Mouse (Mus musculus): ENCODE data around the gene Gm6657. TPM values are rescaled to one million over a fixed set of nuclear protein-coding genes. Genes with fewer than 3 reads are reported as not detected.

Gm6657 gene
- polyA plus RNA-seq (2015; fragmentation: Nextera tagmentation; extraction: Ambion mirVana): not detected in 2 replicates

DNA sequence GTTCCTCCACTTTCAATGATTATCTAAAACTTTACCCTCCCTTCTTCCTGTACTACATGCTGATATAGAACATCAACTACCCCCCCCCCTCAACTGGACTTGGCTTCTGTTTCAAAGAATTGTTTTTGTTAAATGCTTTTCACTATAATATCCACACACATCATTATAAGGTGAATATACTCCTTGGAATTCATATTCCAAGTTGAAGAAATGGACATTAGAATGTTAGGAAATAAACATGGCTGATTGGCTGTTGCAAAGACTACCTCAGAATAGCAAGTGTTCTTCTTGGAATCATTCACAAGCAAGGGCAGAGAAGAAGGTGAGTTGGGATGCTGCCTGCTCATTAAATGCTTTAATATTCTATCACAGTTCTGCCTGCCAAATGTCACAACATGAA lies at the start of gene Gm6657:
Gene Gm6657 (plus strand): TSS at position 301 of the 400 bp plus-strand sequence.
- Histone ChIP-seq H3K9ac (no peak within 1 kb of the TSS), H3K9me3 (no peaks in the 10 kb centered on the region), H3K27ac (no peak within 1 kb of the TSS), H3K27me3 (replicated peaks) (no peaks in the 10 kb centered on the region), H3K4me3 (replicated peaks) (no peak within 1 kb of the TSS), H3K4me2 (no peak within 1 kb of the TSS), H3K36me3 (no peaks in the 10 kb centered on the region), H3K4me1 (no peaks in the 10 kb centered on the region)
- ATAC-seq (ENCODE audit: insufficient read depth, low FRiP score, low read depth): no peak

DNA sequence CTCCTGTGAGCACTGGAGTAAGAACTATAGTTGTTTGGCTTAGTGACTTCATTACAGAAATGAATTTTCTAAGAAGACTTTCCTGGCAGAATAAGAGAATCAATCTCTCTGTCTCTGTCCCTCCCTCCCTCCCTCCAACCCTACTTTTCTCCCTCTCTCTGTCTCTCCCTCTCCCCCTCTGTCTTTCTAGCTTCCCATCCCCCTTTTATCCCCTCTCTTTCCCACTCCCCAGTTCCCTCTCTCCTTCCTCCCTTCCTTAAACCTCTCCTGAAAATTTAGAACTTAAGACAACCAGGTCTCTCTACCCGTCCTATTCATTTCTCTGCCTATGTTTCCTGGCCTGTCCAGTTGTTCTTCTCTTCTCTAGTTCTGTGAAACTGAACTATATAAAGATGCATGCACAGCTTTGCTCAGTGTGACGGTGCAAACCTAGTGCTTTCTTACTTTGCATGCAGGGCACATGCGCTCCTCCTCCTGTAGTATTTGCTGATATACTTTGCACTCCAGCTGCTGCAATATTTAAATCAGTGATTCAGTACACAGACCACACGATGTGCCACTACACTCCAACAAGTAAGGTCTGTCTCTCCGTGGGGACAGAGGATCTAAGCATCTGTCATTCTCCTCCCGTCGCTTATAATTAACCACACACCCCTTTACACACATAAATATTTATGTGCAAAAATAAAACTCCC lies 40.6 kb upstream of the Gm6657 start:
- Histone ChIP-seq H3K4me3 (replicated peaks) (no peak overlapping the region), H3K9ac (no peak overlapping the region), H3K36me3 (no peaks in the 10 kb centered on the region), H3K9me3 (no peaks in the 10 kb centered on the region), H3K4me2 (no peak overlapping the region), H3K27me3 (replicated peaks) (no peaks in the 10 kb centered on the region), H3K4me1 (no peaks in the 10 kb centered on the region), H3K27ac (no peak overlapping the region)
- no peak for ATAC-seq (ENCODE audit: insufficient read depth, low FRiP score, low read depth)
- 39% methylated on average over 7 of the region's 7 CpGs for WGBS

DNA sequence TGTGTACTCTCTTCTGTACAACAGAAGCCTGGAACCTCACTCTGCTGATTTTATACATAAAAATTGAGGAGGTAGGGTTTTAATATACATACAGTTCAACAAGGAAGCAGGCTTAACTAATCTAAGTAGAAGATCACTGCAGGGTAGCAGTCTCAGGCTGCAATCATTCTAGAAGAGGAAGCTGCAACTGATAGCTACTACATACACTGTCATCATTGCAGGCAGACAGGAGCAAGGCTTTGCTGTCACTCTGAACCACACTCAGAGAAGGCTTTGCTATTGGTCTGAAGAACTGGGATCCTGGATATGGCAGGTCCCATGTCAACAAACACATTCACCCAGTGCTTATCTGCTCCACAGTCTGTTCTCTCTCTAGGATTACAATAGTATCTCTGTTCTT lies 23.9 kb upstream of the Gm6657 start:
- no peak overlapping the region for H3K27ac ChIP-seq
- H3K9ac ChIP-seq: no peak overlapping the region
- no peak for ATAC-seq (ENCODE audit: insufficient read depth, low FRiP score, low read depth)
- H3K9me3 ChIP-seq: no peaks in the 10 kb centered on the region
- H3K36me3 ChIP-seq: no peaks in the 10 kb centered on the region
- no peak overlapping the region for H3K4me2 ChIP-seq
- no peaks in the 10 kb centered on the region for H3K4me1 ChIP-seq
- H3K27me3 ChIP-seq (replicated peaks): no peaks in the 10 kb centered on the region
- H3K4me3 ChIP-seq (replicated peaks): no peak overlapping the region

DNA sequence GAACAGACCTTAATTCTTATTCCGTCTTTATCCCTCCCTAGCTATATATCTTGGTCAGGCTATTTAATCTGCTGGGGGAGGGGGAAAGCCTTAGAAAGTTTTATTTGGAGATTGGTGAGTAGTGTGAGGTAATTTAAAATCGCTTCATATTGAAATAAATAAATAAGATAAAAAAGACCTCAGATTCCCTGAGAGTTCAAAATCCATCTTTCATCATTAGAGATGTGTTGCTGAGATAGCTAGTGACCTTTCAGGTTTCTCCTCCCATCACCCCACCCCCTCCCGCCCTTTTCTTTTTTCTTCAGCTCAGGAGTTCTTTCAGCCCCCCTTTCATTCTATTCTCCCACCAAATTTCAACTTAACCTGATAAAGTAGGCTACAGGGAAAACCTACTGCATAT lies 20.1 kb upstream of the Gm6657 start:
- no peak for ATAC-seq (ENCODE audit: insufficient read depth, low FRiP score, low read depth)
- no peak overlapping the region for H3K4me3 ChIP-seq (replicated peaks)
- no peaks in the 10 kb centered on the region for H3K27me3 ChIP-seq (replicated peaks)
- no peak overlapping the region for H3K27ac ChIP-seq
- no peak overlapping the region for H3K9ac ChIP-seq
- no peaks in the 10 kb centered on the region for H3K36me3 ChIP-seq
- H3K9me3 ChIP-seq: no peaks in the 10 kb centered on the region
- no peaks in the 10 kb centered on the region for H3K4me1 ChIP-seq
- H3K4me2 ChIP-seq: no peak overlapping the region
- WGBS: 76% methylated on average over 3 of the region's 3 CpGs

DNA sequence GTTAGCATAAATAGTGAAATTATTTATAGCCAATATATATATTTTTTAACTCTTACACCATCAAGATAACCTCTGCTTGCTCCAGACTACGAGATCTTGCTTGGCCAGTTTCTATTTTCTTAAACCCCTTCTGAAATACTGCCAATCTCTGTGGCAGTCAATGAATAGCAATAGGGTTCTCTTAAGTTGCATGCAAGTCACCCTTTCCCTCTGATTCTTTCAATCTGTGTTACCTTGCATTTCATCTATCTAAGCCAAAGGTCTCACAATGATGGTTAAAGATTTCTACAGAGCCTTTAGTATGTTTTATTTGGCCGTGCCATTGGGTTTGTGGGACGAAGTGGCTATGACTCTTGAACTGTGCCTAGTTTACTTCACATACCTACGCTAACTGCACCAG lies 19.4 kb upstream of the Gm6657 start:
- H3K9ac ChIP-seq: no peak overlapping the region
- WGBS: 86% methylated on average over 4 of the region's 4 CpGs
- H3K27ac ChIP-seq: no peak overlapping the region
- H3K4me1 ChIP-seq: no peaks in the 10 kb centered on the region
- H3K27me3 ChIP-seq (replicated peaks): no peaks in the 10 kb centered on the region
- no peak overlapping the region for H3K4me2 ChIP-seq
- no peak for ATAC-seq (ENCODE audit: insufficient read depth, low FRiP score, low read depth)
- no peaks in the 10 kb centered on the region for H3K9me3 ChIP-seq
- H3K36me3 ChIP-seq: no peaks in the 10 kb centered on the region
- H3K4me3 ChIP-seq (replicated peaks): no peak overlapping the region

DNA sequence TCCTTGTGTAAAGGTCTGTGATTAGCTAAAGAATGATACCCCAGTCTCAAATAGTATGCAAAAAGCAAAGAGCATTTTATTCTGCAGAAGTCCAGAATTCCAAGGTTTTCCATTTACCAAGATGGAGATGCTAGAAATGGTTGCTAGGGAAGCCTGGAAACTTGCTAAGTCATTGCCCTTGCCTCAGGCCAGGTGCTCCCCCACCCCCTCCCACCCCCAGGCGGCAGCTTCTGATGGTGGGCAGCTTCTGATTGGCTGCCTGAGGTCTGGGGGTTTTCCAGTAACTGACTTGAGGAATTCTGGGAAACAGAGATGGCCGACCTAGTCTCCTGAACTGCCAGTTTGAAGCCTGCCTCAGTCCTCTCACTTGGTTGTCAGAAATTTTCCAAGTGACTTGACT lies 12.6 kb upstream of the Gm6657 start:
- WGBS: 73% methylated on average over 2 of the region's 2 CpGs
- H3K4me1 ChIP-seq: no peaks in the 10 kb centered on the region
- H3K4me2 ChIP-seq: no peak overlapping the region
- no peak for ATAC-seq (ENCODE audit: insufficient read depth, low FRiP score, low read depth)
- no peak overlapping the region for H3K27ac ChIP-seq
- H3K4me3 ChIP-seq (replicated peaks): no peak overlapping the region
- no peaks in the 10 kb centered on the region for H3K27me3 ChIP-seq (replicated peaks)
- H3K9me3 ChIP-seq: no peaks in the 10 kb centered on the region
- no peak overlapping the region for H3K9ac ChIP-seq
- no peaks in the 10 kb centered on the region for H3K36me3 ChIP-seq

DNA sequence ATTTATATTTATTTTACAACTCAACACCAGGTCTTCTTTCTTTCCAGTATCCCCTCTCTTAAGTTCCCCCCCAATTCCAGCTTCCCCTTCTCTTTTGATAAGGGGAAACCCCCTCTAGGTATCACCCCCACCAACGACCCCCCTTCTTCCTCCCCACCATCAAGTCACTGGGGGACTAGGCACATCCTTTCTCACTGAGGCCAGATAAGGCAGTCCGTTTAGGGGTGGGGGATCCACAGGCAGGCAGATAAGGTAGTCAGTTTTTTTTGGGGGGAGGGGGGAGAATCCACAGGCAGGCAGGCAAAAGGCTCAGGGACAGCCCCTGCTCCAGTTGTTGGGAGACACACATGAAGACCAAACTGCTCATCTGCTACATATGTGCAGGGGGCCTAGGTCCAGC lies 1.3 kb downstream of the Gm6657 start:
- Histone ChIP-seq H3K27ac (no peak overlapping the region), H3K4me3 (replicated peaks) (no peak overlapping the region), H3K27me3 (replicated peaks) (no peaks in the 10 kb centered on the region), H3K4me2 (no peak overlapping the region), H3K36me3 (no peaks in the 10 kb centered on the region), H3K9me3 (no peaks in the 10 kb centered on the region), H3K4me1 (no peaks in the 10 kb centered on the region), H3K9ac (no peak overlapping the region)
- no peak for ATAC-seq (ENCODE audit: insufficient read depth, low FRiP score, low read depth)
- 30% methylated on average over 2 of the region's 2 CpGs for WGBS

DNA sequence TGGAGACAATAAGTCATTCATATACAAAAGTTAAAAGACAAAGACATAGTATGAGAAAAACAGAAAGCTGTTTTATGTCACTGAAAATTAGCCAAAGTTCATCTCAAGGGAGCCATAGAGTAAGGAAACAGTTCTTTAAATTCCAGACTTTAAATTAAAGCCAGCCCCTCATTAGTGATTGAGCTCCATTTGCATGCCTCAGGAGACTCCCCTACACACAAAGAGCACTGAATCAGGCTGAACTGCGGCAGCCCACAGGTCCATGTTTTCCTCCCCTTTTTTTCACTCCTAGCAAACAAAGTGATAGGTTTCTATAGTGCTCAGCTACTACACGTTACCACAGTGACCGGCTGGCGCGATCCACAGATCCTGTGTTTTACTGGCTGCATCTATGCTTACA lies 9.6 kb downstream of the Gm6657 start:
- no peaks in the 10 kb centered on the region for H3K27me3 ChIP-seq (replicated peaks)
- H3K4me2 ChIP-seq: no peak overlapping the region
- H3K36me3 ChIP-seq: no peaks in the 10 kb centered on the region
- no peak overlapping the region for H3K4me3 ChIP-seq (replicated peaks)
- H3K27ac ChIP-seq: no peak overlapping the region
- no peaks in the 10 kb centered on the region for H3K9me3 ChIP-seq
- H3K9ac ChIP-seq: no peak overlapping the region
- no peaks in the 10 kb centered on the region for H3K4me1 ChIP-seq
- 61% methylated on average over 5 of the region's 5 CpGs for WGBS
- ATAC-seq (ENCODE audit: insufficient read depth, low FRiP score, low read depth): no peak

DNA sequence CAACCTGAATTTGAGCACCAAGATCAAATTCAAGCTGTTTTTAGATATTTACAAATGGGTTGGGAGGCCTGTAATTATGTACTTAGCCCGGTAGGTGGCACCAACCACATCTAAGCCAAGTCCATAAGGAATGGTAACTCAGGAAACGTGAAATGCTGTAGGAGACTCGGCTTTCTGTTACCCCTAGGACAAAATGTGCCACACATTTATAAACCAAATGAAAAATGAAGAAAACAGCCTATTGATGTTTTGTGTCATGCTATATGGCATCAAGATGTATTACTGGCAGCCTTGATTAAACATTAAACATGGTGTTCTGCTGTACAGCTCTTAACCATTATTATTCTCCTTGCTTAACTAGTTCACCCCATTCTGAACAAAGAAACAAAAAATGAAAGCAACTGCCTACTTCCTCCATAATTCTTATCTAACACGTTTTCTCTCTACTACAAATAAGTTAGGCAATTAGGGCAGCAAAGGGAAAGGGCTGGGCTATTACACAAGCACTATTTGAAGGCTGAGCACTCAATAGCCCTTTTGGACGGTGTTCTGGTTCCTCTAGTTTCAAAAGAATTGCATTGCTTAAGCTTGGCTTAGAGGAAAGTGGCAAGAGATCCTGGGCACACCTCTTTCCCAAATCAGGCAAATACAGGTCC lies 12.0 kb downstream of the Gm6657 start:
- WGBS: 11% methylated on average over 5 of the region's 5 CpGs
- Histone ChIP-seq H3K4me2 (peak overlapping the region; percentile 43), H3K36me3 (no peaks in the 10 kb centered on the region), H3K4me1 (no peaks in the 10 kb centered on the region), H3K27ac (peak overlapping the region; percentile 46; the same call in 1 of the 2 replicates), H3K27me3 (replicated peaks) (no peaks in the 10 kb centered on the region), H3K4me3 (replicated peaks) (0 out of 2 replicates have a peak overlapping the region, but pooled peaks have one; percentile 5), H3K9me3 (no peaks in the 10 kb centered on the region), H3K9ac (no peak overlapping the region)
- peak; percentile 65; the same call in 1 of the 2 replicates for ATAC-seq (ENCODE audit: insufficient read depth, low FRiP score, low read depth)

DNA sequence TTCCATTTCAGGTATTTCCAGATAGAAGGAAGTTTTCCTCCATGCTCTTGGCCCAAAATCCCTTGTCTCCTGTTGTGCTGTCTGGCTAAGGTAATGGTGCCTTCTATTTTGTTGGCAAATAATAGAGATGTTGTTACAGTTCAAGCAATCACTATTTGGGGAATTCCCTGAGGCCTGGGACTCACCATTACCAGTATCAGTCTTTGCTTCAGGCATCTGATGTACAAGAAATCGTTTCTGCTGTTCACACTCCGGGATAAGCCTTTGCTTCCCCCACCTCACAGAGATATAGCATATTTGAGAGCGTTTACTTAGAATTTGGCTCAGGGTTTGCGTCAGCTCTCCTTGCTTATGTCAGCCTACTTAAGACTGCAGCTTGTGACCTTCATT lies 12.5 kb downstream of the Gm6657 start:
- no peak overlapping the region for H3K9ac ChIP-seq
- H3K4me1 ChIP-seq: no peaks in the 10 kb centered on the region
- WGBS: 61% methylated on average over 4 of the region's 4 CpGs
- no peaks in the 10 kb centered on the region for H3K27me3 ChIP-seq (replicated peaks)
- H3K27ac ChIP-seq: peak overlapping the region; percentile 46; the same call in 1 of the 2 replicates
- ATAC-seq (ENCODE audit: insufficient read depth, low FRiP score, low read depth): no peak
- no peaks in the 10 kb centered on the region for H3K9me3 ChIP-seq
- H3K4me2 ChIP-seq: 0 out of 2 replicates have a peak overlapping the region, but pooled peaks have one; percentile 43
- no peaks in the 10 kb centered on the region for H3K36me3 ChIP-seq
- no peak overlapping the region for H3K4me3 ChIP-seq (replicated peaks)

DNA sequence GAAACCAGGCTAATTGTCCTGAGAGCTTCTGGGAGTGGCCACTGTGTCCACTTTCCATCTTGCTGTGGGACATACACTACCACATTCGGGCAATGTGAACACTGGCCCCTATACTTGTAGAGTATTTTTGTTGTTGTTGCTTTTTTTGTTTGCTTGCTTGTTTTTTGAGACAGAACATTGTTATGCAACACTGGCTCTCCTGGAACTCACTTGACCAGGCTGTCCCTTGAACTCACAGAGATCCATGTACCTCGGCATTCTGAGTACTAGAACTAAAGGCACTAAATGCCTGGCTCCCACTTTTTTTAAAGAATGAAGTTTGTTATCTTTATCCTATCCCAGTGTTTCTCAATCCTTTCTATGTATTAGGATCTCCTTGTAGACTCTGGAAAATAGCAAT lies 15.8 kb downstream of the Gm6657 start:
- H3K4me2 ChIP-seq: no peak overlapping the region
- H3K4me1 ChIP-seq: no peaks in the 10 kb centered on the region
- H3K27ac ChIP-seq: no peak overlapping the region
- no peak overlapping the region for H3K9ac ChIP-seq
- 86% methylated on average over 2 of the region's 2 CpGs for WGBS
- H3K4me3 ChIP-seq (replicated peaks): no peak overlapping the region
- H3K36me3 ChIP-seq: no peaks in the 10 kb centered on the region
- no peaks in the 10 kb centered on the region for H3K9me3 ChIP-seq
- ATAC-seq (ENCODE audit: insufficient read depth, low FRiP score, low read depth): no peak
- H3K27me3 ChIP-seq (replicated peaks): no peaks in the 10 kb centered on the region

DNA sequence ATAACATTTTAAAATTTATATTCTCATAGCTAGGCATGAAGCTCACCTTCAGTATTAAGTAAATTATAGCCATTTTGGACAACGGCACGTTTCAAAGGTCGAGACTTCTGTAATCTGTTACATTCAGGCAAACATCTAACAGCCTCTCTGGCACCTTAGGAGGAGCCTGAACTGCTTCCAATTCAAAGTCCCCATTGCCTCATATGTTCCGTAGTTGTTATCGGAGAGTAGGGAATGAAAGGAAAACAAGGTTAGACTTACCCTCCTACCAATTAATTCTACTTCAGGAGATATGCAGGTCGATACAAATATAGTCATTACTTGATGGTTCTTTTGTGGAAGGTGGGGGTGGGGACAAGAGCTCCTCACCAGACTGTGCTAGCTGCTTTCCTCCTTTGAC lies 21.4 kb downstream of the Gm6657 start:
- no peak for ATAC-seq (ENCODE audit: insufficient read depth, low FRiP score, low read depth)
- no peaks in the 10 kb centered on the region for H3K36me3 ChIP-seq
- no peak overlapping the region for H3K4me3 ChIP-seq (replicated peaks)
- 64% methylated on average over 6 of the region's 6 CpGs for WGBS
- no peak overlapping the region for H3K9ac ChIP-seq
- H3K4me2 ChIP-seq: no peak overlapping the region
- H3K27ac ChIP-seq: no peak overlapping the region
- no peaks in the 10 kb centered on the region for H3K4me1 ChIP-seq
- H3K9me3 ChIP-seq: no peaks in the 10 kb centered on the region
- no peaks in the 10 kb centered on the region for H3K27me3 ChIP-seq (replicated peaks)

Data from stomach, embryonic 15.5 days (tissue).